Mouse (Mus musculus): ENCODE results near the gene Gpr25.

Gene Gpr25

GRCm38 (mm10) chr1:136233892-136234594 is 26.6 kb downstream of the Gpr25 start, which contains the start of gene Inava:
TSS of gene Inava (minus strand) at chr1:136234264.
- in situ Hi-C loops (cut with MboI, MseI): no loop called here

GRCm38 (mm10) chr1:136232986-136233790 is 27.5 kb downstream of the Gpr25 start:
- in situ Hi-C loops (cut with MboI, MseI): no loop called here

- in situ Hi-C loops (cut with MboI, MseI): no loop called here
These were observed 28.3 kb downstream of the Gpr25 start for GRCm38 (mm10) chr1:136232285-136232926.

- in situ Hi-C loops (cut with MboI, MseI): no loop called here
These were observed 29.1 kb downstream of the Gpr25 start for GRCm38 (mm10) chr1:136231596-136231995.

GRCm38 (mm10) chr1:136230201-136230600 is 30.5 kb downstream of the Gpr25 start:
- in situ Hi-C loops (cut with MboI, MseI): no loop called here

GRCm38 (mm10) chr1:136229040-136229373 is 31.7 kb downstream of the Gpr25 start:
- in situ Hi-C loops (cut with MboI, MseI): no loop called here

GRCm38 (mm10) chr1:136228328-136229039 is 32.2 kb downstream of the Gpr25 start:
- in situ Hi-C loops (cut with MboI, MseI): no loop called here

- in situ Hi-C loops (cut with MboI, MseI): no loop called here
These were observed 32.8 kb downstream of the Gpr25 start for GRCm38 (mm10) chr1:136227870-136228269.

- in situ Hi-C loops (cut with MboI, MseI): no loop called here
These were observed 34.0 kb downstream of the Gpr25 start for GRCm38 (mm10) chr1:136226626-136227025.

GRCm38 (mm10) chr1:136225846-136226245 is 34.8 kb downstream of the Gpr25 start:
- in situ Hi-C loops (cut with MboI, MseI): no loop called here

- in situ Hi-C loops (cut with MboI, MseI): no loop called here
These were observed 36.8 kb downstream of the Gpr25 start for GRCm38 (mm10) chr1:136223758-136224342.

GRCm38 (mm10) chr1:136222386-136222785 is 38.3 kb downstream of the Gpr25 start:
- in situ Hi-C loops (cut with MboI, MseI): no loop called here

- in situ Hi-C loops (cut with MboI, MseI): no loop called here
These were observed 40.4 kb downstream of the Gpr25 start for GRCm38 (mm10) chr1:136220037-136220871.

- in situ Hi-C loops (cut with MboI, MseI): no loop called here
These were observed 46.4 kb downstream of the Gpr25 start for GRCm38 (mm10) chr1:136214304-136214703.

- in situ Hi-C loops (cut with MboI, MseI): no loop called here
These were observed 47.9 kb downstream of the Gpr25 start, which contains the start of gene Mroh3 for GRCm38 (mm10) chr1:136212803-136213202. TSS of gene Mroh3 (minus strand) at chr1:136212828.
